Mouse (Mus musculus): ENCODE results near the gene Esrrb. TPM values are rescaled to one million over a fixed set of nuclear protein-coding genes. Genes with fewer than 3 reads are reported as not detected.

Esrrb gene
- not detected in 2 replicates for polyA plus RNA-seq (2012; ENCODE audit: insufficient read depth, insufficient read length, low replicate concordance, missing spikeins)

GRCm38 (mm10) chr12:86360696-86361631 lies at the start of gene Esrrb:
TSS of gene Esrrb (plus strand) at chr12:86361117.
- TF ChIP-seq CTCF (IDR thresholded peaks at IDR 0.05; ENCODE audit: insufficient read depth, low read depth, low read length) (no peak), POLR2A (IDR thresholded peaks at IDR 0.05; ENCODE audit: insufficient read depth, low read depth, low read length) (no peak)
- 59% methylated on average over 22 of the region's 22 CpGs for WGBS
- H3K4me3 ChIP-seq (ENCODE audit: insufficient read depth, low read depth, low read length) = no peak within 1 kb of the TSS
- H3K27ac ChIP-seq (ENCODE audit: insufficient read depth, low read depth, low read length) = no peak within 1 kb of the TSS
- H3K4me1 ChIP-seq (ENCODE audit: control insufficient read depth, insufficient read depth, low read length) = peaks cover 3% of the 10 kb centered on the region; the same call in 1 of the 2 replicates

GRCm38 (mm10) chr12:86320629-86321028 lies 40.3 kb upstream of the Esrrb start:
- Histone ChIP-seq H3K4me1 (ENCODE audit: control insufficient read depth, insufficient read depth, low read length) (no peaks in the 10 kb centered on the region), H3K4me3 (ENCODE audit: insufficient read depth, low read depth, low read length) (no peak overlapping the region), H3K27ac (ENCODE audit: insufficient read depth, low read depth, low read length) (no peak overlapping the region)
- WGBS = 66% methylated on average over 12 of the region's 12 CpGs
- TF ChIP-seq CTCF (IDR thresholded peaks at IDR 0.05; ENCODE audit: insufficient read depth, low read depth, low read length) = no peak
- no peak for TF ChIP-seq POLR2A (IDR thresholded peaks at IDR 0.05; ENCODE audit: insufficient read depth, low read depth, low read length)

- no peaks in the 10 kb centered on the region for H3K4me1 ChIP-seq (ENCODE audit: control insufficient read depth, insufficient read depth, low read length)
- H3K4me3 ChIP-seq (ENCODE audit: insufficient read depth, low read depth, low read length) = no peak overlapping the region
- WGBS = 69% methylated on average over 3 of the region's 3 CpGs
- TF ChIP-seq POLR2A (IDR thresholded peaks at IDR 0.05; ENCODE audit: insufficient read depth, low read depth, low read length) = no peak
- no peak for TF ChIP-seq CTCF (IDR thresholded peaks at IDR 0.05; ENCODE audit: insufficient read depth, low read depth, low read length)
- no peak overlapping the region for H3K27ac ChIP-seq (ENCODE audit: insufficient read depth, low read depth, low read length)
Measured at GRCm38 (mm10) chr12:86324297-86324696, 36.6 kb upstream of the Esrrb start.

- H3K27ac ChIP-seq (ENCODE audit: insufficient read depth, low read depth, low read length) = no peak overlapping the region
- TF ChIP-seq CTCF (IDR thresholded peaks at IDR 0.05; ENCODE audit: insufficient read depth, low read depth, low read length) (no peak), POLR2A (IDR thresholded peaks at IDR 0.05; ENCODE audit: insufficient read depth, low read depth, low read length) (no peak)
- H3K4me3 ChIP-seq (ENCODE audit: insufficient read depth, low read depth, low read length) = no peak overlapping the region
- WGBS = 78% methylated on average over 4 of the region's 4 CpGs
- no peaks in the 10 kb centered on the region for H3K4me1 ChIP-seq (ENCODE audit: control insufficient read depth, insufficient read depth, low read length)
Measured at GRCm38 (mm10) chr12:86329813-86330212, 31.1 kb upstream of the Esrrb start.

- 69% methylated on average over 9 of the region's 9 CpGs for WGBS
Measured at GRCm38 (mm10) chr12:86330684-86331083, 30.2 kb upstream of the Esrrb start.

GRCm38 (mm10) chr12:86331248-86331647 lies 29.7 kb upstream of the Esrrb start:
- no peak overlapping the region for H3K27ac ChIP-seq (ENCODE audit: insufficient read depth, low read depth, low read length)
- no peaks in the 10 kb centered on the region for H3K4me1 ChIP-seq (ENCODE audit: control insufficient read depth, insufficient read depth, low read length)
- no peak overlapping the region for H3K4me3 ChIP-seq (ENCODE audit: insufficient read depth, low read depth, low read length)
- 60% methylated on average over 10 of the region's 10 CpGs for WGBS
- TF ChIP-seq CTCF (IDR thresholded peaks at IDR 0.05; ENCODE audit: insufficient read depth, low read depth, low read length) (no peak), POLR2A (IDR thresholded peaks at IDR 0.05; ENCODE audit: insufficient read depth, low read depth, low read length) (no peak)

More at GRCm38 (mm10) chr12:86330684-86331083, 30.2 kb upstream of the Esrrb start:
- no peak overlapping the region for H3K27ac ChIP-seq (ENCODE audit: insufficient read depth, low read depth, low read length)
- no peaks in the 10 kb centered on the region for H3K4me1 ChIP-seq (ENCODE audit: control insufficient read depth, insufficient read depth, low read length)
- TF ChIP-seq POLR2A (IDR thresholded peaks at IDR 0.05; ENCODE audit: insufficient read depth, low read depth, low read length) (no peak), CTCF (IDR thresholded peaks at IDR 0.05; ENCODE audit: insufficient read depth, low read depth, low read length) (no peak)
- no peak overlapping the region for H3K4me3 ChIP-seq (ENCODE audit: insufficient read depth, low read depth, low read length)

GRCm38 (mm10) chr12:86336209-86336608 lies 24.7 kb upstream of the Esrrb start:
- no peak overlapping the region for H3K4me3 ChIP-seq (ENCODE audit: insufficient read depth, low read depth, low read length)
- WGBS = 97% methylated on average over 3 of the region's 3 CpGs
- TF ChIP-seq CTCF (IDR thresholded peaks at IDR 0.05; ENCODE audit: insufficient read depth, low read depth, low read length) (no peak), POLR2A (IDR thresholded peaks at IDR 0.05; ENCODE audit: insufficient read depth, low read depth, low read length) (no peak)
- H3K27ac ChIP-seq (ENCODE audit: insufficient read depth, low read depth, low read length) = no peak overlapping the region
- H3K4me1 ChIP-seq (ENCODE audit: control insufficient read depth, insufficient read depth, low read length) = no peaks in the 10 kb centered on the region

GRCm38 (mm10) chr12:86336887-86337286 lies 24.0 kb upstream of the Esrrb start:
- no peak overlapping the region for H3K4me3 ChIP-seq (ENCODE audit: insufficient read depth, low read depth, low read length)
- 47% methylated on average over 7 of the region's 7 CpGs for WGBS

GRCm38 (mm10) chr12:86349477-86349876 lies 11.4 kb upstream of the Esrrb start:
- Histone ChIP-seq H3K4me3 (ENCODE audit: insufficient read depth, low read depth, low read length) (no peak overlapping the region), H3K4me1 (ENCODE audit: control insufficient read depth, insufficient read depth, low read length) (no peaks in the 10 kb centered on the region), H3K27ac (ENCODE audit: insufficient read depth, low read depth, low read length) (no peak overlapping the region)
- TF ChIP-seq CTCF (IDR thresholded peaks at IDR 0.05; ENCODE audit: insufficient read depth, low read depth, low read length) (no peak), POLR2A (IDR thresholded peaks at IDR 0.05; ENCODE audit: insufficient read depth, low read depth, low read length) (no peak)
- WGBS = 78% methylated on average over 8 of the region's 8 CpGs

More at GRCm38 (mm10) chr12:86336887-86337286, 24.0 kb upstream of the Esrrb start:
- Histone ChIP-seq H3K4me1 (ENCODE audit: control insufficient read depth, insufficient read depth, low read length) (no peaks in the 10 kb centered on the region), H3K27ac (ENCODE audit: insufficient read depth, low read depth, low read length) (no peak overlapping the region)
- TF ChIP-seq CTCF (IDR thresholded peaks at IDR 0.05; ENCODE audit: insufficient read depth, low read depth, low read length) (no peak), POLR2A (IDR thresholded peaks at IDR 0.05; ENCODE audit: insufficient read depth, low read depth, low read length) (no peak)
